Mouse (Mus musculus): Measurements from ENCODE around the gene Exosc3.
A peak's percentile ranks its signal among the peaks of the same experiment; 100 is the strongest.

The Exosc3 gene

DNA sequence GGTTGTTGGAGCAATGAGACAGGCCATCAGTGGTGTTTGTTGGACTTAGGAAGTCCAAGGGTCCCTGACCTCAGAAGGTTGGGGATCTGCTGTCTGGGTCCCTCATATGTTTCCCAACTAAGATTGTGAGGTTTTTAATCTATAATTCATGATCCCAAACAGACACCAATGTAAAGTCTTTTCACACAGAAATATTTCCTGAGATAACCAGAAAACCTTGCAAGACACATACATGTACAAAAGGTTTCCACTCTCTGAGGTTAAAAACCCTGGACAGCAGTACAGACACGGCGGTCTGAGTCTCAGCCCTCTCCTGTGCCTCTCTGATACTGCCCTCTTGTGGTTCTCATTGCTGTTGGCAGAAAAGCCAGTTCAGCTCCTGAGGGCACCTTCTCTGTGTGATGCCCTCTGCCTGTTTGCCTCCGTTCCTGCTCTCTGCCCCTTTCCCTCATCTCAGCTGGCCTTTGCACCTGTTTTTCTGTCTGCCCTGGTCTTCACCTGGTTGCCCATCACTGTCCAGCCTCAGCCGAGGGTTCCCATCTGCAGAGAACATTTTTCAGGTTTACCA, 62.5 kb downstream of the Exosc3 start:
- DNase-seq (ENCODE audit: low spot score in 2 of 2) = peak in 1 of 2 experiments; percentile 48

DNA sequence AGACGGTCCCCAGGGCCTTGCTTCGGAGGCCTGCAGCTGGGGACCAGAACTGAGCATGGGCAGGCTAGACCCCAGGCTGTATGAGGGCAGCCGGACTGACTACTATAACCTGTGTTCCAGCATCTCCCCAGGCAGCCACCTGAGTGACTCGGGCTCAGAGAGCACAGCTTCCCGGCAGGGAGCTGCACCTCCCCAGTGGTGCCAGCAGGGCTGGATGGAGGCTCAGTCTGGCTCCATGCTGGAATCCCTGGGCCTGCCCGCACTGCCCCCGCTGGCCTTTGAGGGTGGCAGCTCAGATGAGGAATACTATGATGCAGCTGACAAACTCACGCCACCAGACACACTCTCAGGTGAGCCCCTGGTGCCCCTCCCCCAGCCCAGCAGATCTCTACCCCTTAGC, 63.2 kb downstream of the Exosc3 start:
- DNase-seq (ENCODE audit: low spot score in 2 of 2) = no peak

DNA sequence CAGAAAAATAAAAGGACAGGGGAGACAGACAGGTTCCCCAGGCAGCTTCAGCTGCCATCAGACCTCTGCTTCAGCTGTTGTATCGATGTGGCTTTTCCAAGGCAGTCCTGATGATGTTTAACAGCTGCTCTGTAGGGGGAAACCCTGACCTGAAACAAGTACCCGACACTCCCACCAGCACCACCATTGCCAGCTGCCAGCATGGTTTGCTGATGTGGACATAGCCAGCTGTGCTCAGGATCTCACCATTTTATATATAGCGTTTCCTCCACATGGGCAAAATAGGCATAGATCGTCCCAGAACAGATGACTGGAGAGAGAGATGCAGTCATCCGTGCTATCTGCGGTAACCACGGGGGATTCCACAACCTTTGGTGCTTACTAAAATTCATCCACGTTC, 66.8 kb downstream of the Exosc3 start:
- DNase-seq (ENCODE audit: low spot score in 2 of 2) = no peak

DNA sequence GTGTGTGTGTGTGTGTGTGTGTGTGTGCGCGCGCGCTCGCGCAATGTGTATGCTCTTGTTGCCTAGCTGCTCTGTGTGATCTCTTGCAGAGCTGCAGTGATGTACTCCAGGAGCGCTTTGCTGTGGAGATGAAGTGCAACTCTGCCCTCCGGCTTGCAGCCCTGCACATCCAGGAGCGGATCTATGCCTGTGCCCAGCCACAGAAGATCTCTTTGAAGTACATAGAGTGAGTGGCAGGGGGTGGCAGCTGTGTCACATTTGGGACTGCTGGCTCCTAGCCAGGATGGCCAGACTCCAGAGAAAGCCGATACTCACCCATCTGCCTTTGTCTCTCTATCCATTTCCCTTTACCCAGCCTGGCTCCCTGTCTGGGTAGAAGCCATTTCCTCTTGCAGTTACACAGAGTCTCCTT, 71.5 kb downstream of the Exosc3 start:
- no peak for DNase-seq (ENCODE audit: low spot score in 2 of 2)

DNA sequence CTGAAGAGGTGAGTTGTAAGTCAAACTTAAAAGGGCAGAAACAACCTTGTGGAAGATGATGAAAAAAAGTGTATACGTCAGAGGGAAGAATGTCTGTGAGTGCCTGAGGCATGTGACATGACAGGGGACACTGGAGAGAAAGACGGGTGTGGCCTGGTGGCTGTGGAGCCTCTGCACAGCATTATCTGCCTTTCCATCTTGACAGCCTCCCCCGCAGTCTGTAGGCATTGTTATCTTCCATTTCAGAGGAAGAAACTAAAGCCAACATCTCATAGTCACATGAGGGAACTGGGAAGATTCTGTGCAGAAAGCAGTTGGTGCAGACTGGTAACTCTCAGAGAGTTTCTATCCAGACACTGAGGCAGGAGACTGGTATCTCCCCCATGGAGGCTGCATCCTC, 74.6 kb downstream of the Exosc3 start:
- no peak for DNase-seq (ENCODE audit: low spot score in 2 of 2)
